Mouse (Mus musculus): Measurements from ENCODE around the gene Rrp15. TPM values are rescaled to one million over a fixed set of nuclear protein-coding genes. Genes with fewer than 3 reads are reported as not detected.
"Not testable (repeated sequence)": the region's sequence is repeated elsewhere in the genome, so short reads cannot be mapped to it uniquely, and the experiment has no call there.

The Rrp15 gene
- polyA plus RNA-seq (2012; ENCODE audit: insufficient read depth, insufficient read length, missing spikeins), result 5.7 and 7.3 TPM in 2 replicates

GRCm38 (mm10) chr1:186748724-186749653 lies at the start of gene Rrp15:
Rrp15 (minus strand) TSS chr1:186749358.
- TF ChIP-seq POLR2A (IDR thresholded peaks at IDR 0.05; ENCODE audit: borderline replicate concordance, low read depth, low read length), result no peak
- TF ChIP-seq CTCF (IDR thresholded peaks at IDR 0.05; ENCODE audit: low read depth, low read length), result no peak
- Histone ChIP-seq H3K4me1 (ENCODE audit: control insufficient read depth, insufficient read depth, low read length) (peaks cover 7% of the 10 kb centered on the region), H3K27ac (ENCODE audit: insufficient read depth, low read depth, low read length) (peak within 1 kb of the TSS; percentile 45), H3K4me3 (ENCODE audit: insufficient read depth, low read length) (peak within 1 kb of the TSS; percentile 97)

- Histone ChIP-seq H3K27ac (ENCODE audit: insufficient read depth, low read depth, low read length) (no peak overlapping the region), H3K4me1 (ENCODE audit: control insufficient read depth, insufficient read depth, low read length) (no peaks in the 10 kb centered on the region), H3K4me3 (ENCODE audit: insufficient read depth, low read length) (no peak overlapping the region)
- TF ChIP-seq POLR2A (IDR thresholded peaks at IDR 0.05; ENCODE audit: borderline replicate concordance, low read depth, low read length) (no peak), CTCF (IDR thresholded peaks at IDR 0.05; ENCODE audit: low read depth, low read length) (no peak)
These were observed 48.8 kb upstream of the Rrp15 start for GRCm38 (mm10) chr1:186797991-186798390.

GRCm38 (mm10) chr1:186785359-186785758 lies 36.2 kb upstream of the Rrp15 start:
- TF ChIP-seq CTCF (IDR thresholded peaks at IDR 0.05; ENCODE audit: low read depth, low read length), result no peak
- no peak for TF ChIP-seq POLR2A (IDR thresholded peaks at IDR 0.05; ENCODE audit: borderline replicate concordance, low read depth, low read length)
- H3K4me3 ChIP-seq (ENCODE audit: insufficient read depth, low read length), result no peak overlapping the region
- no peak overlapping the region for H3K27ac ChIP-seq (ENCODE audit: insufficient read depth, low read depth, low read length)
- no peaks in the 10 kb centered on the region for H3K4me1 ChIP-seq (ENCODE audit: control insufficient read depth, insufficient read depth, low read length)

- TF ChIP-seq POLR2A (IDR thresholded peaks at IDR 0.05; ENCODE audit: borderline replicate concordance, low read depth, low read length) (no peak), CTCF (IDR thresholded peaks at IDR 0.05; ENCODE audit: low read depth, low read length) (no peak)
- Histone ChIP-seq H3K4me3 (ENCODE audit: insufficient read depth, low read length) (no peak overlapping the region), H3K27ac (ENCODE audit: insufficient read depth, low read depth, low read length) (no peak overlapping the region), H3K4me1 (ENCODE audit: control insufficient read depth, insufficient read depth, low read length) (no peaks in the 10 kb centered on the region)
These were observed 31.7 kb upstream of the Rrp15 start for GRCm38 (mm10) chr1:186780826-186781225.

- no peaks in the 10 kb centered on the region for H3K4me1 ChIP-seq (ENCODE audit: control insufficient read depth, insufficient read depth, low read length)
- H3K4me3 ChIP-seq (ENCODE audit: insufficient read depth, low read length), result no peak overlapping the region
- TF ChIP-seq POLR2A (IDR thresholded peaks at IDR 0.05; ENCODE audit: borderline replicate concordance, low read depth, low read length), result no peak
- TF ChIP-seq CTCF (IDR thresholded peaks at IDR 0.05; ENCODE audit: low read depth, low read length), result no peak
These were observed 24.0 kb upstream of the Rrp15 start for GRCm38 (mm10) chr1:186773124-186773523.

GRCm38 (mm10) chr1:186772547-186773077 lies 23.5 kb upstream of the Rrp15 start:
- H3K4me3 ChIP-seq (ENCODE audit: insufficient read depth, low read length), result no peak overlapping the region
- H3K4me1 ChIP-seq (ENCODE audit: control insufficient read depth, insufficient read depth, low read length), result no peaks in the 10 kb centered on the region
- H3K27ac ChIP-seq (ENCODE audit: insufficient read depth, low read depth, low read length), result no peak overlapping the region
- TF ChIP-seq CTCF (IDR thresholded peaks at IDR 0.05; ENCODE audit: low read depth, low read length) (no peak), POLR2A (IDR thresholded peaks at IDR 0.05; ENCODE audit: borderline replicate concordance, low read depth, low read length) (no peak)

More at GRCm38 (mm10) chr1:186773124-186773523, 24.0 kb upstream of the Rrp15 start:
- no peak overlapping the region for H3K27ac ChIP-seq (ENCODE audit: insufficient read depth, low read depth, low read length)

- Histone ChIP-seq H3K27ac (ENCODE audit: insufficient read depth, low read depth, low read length) (no peak overlapping the region), H3K4me3 (ENCODE audit: insufficient read depth, low read length) (no peak overlapping the region), H3K4me1 (ENCODE audit: control insufficient read depth, insufficient read depth, low read length) (no peaks in the 10 kb centered on the region)
- TF ChIP-seq POLR2A (IDR thresholded peaks at IDR 0.05; ENCODE audit: borderline replicate concordance, low read depth, low read length) (no peak), CTCF (IDR thresholded peaks at IDR 0.05; ENCODE audit: low read depth, low read length) (no peak)
These were observed 22.8 kb upstream of the Rrp15 start for GRCm38 (mm10) chr1:186772005-186772404.

- Histone ChIP-seq H3K4me3 (ENCODE audit: insufficient read depth, low read length) (no peak overlapping the region), H3K4me1 (ENCODE audit: control insufficient read depth, insufficient read depth, low read length) (no peaks in the 10 kb centered on the region), H3K27ac (ENCODE audit: insufficient read depth, low read depth, low read length) (no peak overlapping the region)
- no peak for TF ChIP-seq CTCF (IDR thresholded peaks at IDR 0.05; ENCODE audit: low read depth, low read length)
- no peak for TF ChIP-seq POLR2A (IDR thresholded peaks at IDR 0.05; ENCODE audit: borderline replicate concordance, low read depth, low read length)
These were observed 21.5 kb upstream of the Rrp15 start for GRCm38 (mm10) chr1:186770659-186771058.

- no peak overlapping the region for H3K27ac ChIP-seq (ENCODE audit: insufficient read depth, low read depth, low read length)
- no peak for TF ChIP-seq CTCF (IDR thresholded peaks at IDR 0.05; ENCODE audit: low read depth, low read length)
- TF ChIP-seq POLR2A (IDR thresholded peaks at IDR 0.05; ENCODE audit: borderline replicate concordance, low read depth, low read length), result no peak
- no peaks in the 10 kb centered on the region for H3K4me1 ChIP-seq (ENCODE audit: control insufficient read depth, insufficient read depth, low read length)
- no peak overlapping the region for H3K4me3 ChIP-seq (ENCODE audit: insufficient read depth, low read length)
These were observed 19.2 kb upstream of the Rrp15 start for GRCm38 (mm10) chr1:186768392-186768791.

- not testable (repeated sequence) for H3K4me3 ChIP-seq (ENCODE audit: insufficient read depth, low read length); H3K27ac ChIP-seq (ENCODE audit: insufficient read depth, low read depth, low read length); H3K4me1 ChIP-seq (ENCODE audit: control insufficient read depth, insufficient read depth, low read length)
These were observed 14.3 kb upstream of the Rrp15 start for GRCm38 (mm10) chr1:186763451-186763850.

All from bone marrow macrophage, adult 2 months (primary cell).